Mouse (Mus musculus) skeletal muscle tissue, adult 2 months (tissue): ENCODE data around the gene Fbxl16.
A peak's percentile ranks its signal among the peaks of the same experiment; 100 is the strongest.

Experiments
- DNase-seq: peaks from one replicate; pipeline ENCODE4 v3.0.0-alpha.2; 2012; ENCODE audit warnings: low read depth, low spot score

Gene Fbxl16

GRCm38 (mm10) chr17:25808789-25809605 lies at the start of gene Fbxl16:
TSS of gene Fbxl16 (plus strand) at chr17:25809085.
- DNase-seq, result no peak

- no peak for DNase-seq
Measured at GRCm38 (mm10) chr17:25760148-25760547, 48.7 kb upstream of the Fbxl16 start.

- no peak for DNase-seq
Measured at GRCm38 (mm10) chr17:25761561-25761970, 47.3 kb upstream of the Fbxl16 start.

DNA sequence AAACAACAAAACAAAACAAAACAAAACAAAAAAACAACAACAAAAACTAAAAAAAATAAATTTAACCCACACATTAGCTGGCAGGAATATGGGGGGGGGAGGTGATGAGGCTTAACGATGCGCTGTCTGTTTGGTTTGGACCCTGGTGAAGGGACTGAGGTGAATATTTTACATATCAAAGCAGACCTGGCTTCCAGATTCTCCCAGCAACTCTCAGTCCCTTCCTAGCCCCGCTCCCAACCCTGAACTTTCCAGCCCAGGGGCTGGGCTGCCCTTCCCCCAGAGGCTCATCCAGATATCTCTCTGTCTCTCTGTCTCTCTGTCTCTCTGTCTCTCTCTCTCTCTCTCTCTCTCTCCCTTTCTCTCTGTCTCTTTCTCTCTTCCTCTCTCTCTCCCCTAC lies 46.3 kb upstream of the Fbxl16 start:
- no peak for DNase-seq

DNA sequence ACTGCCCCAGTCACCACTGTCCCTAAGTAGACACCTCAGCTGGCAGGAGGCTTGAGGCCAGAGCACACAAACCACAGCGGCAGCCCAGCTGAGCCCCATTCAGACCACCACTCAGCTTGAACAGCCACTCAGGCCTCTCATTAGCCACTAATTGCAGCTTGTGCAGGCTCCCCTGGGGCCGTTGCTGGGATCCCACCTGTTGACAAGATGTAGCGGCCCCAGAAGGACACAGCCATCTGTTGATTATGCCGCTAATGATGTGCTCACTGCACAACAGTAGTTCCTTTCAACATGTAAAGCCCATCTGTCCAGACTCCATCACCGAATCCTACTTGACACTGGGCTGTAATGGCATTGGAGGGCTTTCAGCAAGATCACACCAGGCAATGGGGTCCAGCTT lies 43.0 kb upstream of the Fbxl16 start:
- DNase-seq, result no peak

DNA sequence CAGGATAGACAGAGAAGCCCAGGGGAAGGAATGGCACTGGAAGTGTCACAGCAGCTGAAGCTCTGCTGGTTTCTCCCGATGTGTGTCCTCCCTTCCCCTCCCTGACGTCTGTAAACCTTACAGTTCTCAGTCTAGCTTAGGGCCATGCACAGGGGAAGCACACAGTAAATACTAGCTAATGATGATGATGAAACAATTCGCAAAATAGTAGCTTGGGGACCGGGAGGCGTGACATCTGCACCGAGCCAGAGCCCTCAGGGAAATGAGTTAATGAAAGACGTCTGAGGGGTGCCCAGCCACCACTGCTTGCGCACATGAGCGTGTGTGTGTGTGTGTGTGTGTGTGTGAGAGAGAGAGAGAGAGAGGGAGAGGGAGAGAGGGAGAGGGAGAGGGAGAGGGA lies 39.6 kb upstream of the Fbxl16 start:
- no peak for DNase-seq

- DNase-seq, result peak; percentile 97
Measured at GRCm38 (mm10) chr17:25773549-25774120, 35.2 kb upstream of the Fbxl16 start, which contains the start of gene Narfl. TSS of gene Narfl (plus strand) at chr17:25773776.

- no peak for DNase-seq
Measured at GRCm38 (mm10) chr17:25775318-25776062, 33.4 kb upstream of the Fbxl16 start.

DNA sequence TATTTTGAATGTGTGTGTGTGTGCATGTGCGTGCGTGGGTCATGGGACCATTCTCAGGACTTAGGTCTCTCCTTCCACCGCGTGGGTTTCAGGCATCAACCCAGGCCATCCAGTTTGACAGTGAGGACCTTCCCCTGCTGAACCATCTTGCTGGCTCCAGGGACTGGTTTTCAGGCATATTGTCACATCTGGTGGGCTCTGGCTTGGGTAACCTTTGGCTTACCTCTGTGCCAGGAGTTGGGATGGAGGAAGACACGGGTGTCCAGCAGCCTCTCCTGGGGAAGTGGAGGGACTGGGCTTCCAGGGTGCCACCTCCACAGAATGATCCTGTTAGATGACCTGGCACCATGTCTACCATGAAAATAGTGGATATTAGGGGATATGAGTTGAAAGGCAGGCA lies 30.9 kb upstream of the Fbxl16 start:
- DNase-seq, result no peak

GRCm38 (mm10) chr17:25781339-25781738 lies 27.5 kb upstream of the Fbxl16 start:
- DNase-seq, result no peak

- DNase-seq, result no peak
Measured at GRCm38 (mm10) chr17:25783086-25783485, 25.8 kb upstream of the Fbxl16 start.

- no peak for DNase-seq
Measured at GRCm38 (mm10) chr17:25783861-25784574, 24.9 kb upstream of the Fbxl16 start.

GRCm38 (mm10) chr17:25785281-25785745 lies 23.6 kb upstream of the Fbxl16 start, which contains the start of gene Haghl:
TSS of gene Haghl (minus strand) at chr17:25785673.
- peak; percentile 96 for DNase-seq

- DNase-seq, result no peak
Measured at GRCm38 (mm10) chr17:25786280-25786679, 22.6 kb upstream of the Fbxl16 start, which contains the start of gene Ccdc78. TSS of gene Ccdc78 (plus strand) at chr17:25786580.

GRCm38 (mm10) chr17:25786781-25787504 lies 21.9 kb upstream of the Fbxl16 start:
- no peak for DNase-seq

GRCm38 (mm10) chr17:25791320-25791842 lies 17.5 kb upstream of the Fbxl16 start:
- DNase-seq, result no peak

DNA sequence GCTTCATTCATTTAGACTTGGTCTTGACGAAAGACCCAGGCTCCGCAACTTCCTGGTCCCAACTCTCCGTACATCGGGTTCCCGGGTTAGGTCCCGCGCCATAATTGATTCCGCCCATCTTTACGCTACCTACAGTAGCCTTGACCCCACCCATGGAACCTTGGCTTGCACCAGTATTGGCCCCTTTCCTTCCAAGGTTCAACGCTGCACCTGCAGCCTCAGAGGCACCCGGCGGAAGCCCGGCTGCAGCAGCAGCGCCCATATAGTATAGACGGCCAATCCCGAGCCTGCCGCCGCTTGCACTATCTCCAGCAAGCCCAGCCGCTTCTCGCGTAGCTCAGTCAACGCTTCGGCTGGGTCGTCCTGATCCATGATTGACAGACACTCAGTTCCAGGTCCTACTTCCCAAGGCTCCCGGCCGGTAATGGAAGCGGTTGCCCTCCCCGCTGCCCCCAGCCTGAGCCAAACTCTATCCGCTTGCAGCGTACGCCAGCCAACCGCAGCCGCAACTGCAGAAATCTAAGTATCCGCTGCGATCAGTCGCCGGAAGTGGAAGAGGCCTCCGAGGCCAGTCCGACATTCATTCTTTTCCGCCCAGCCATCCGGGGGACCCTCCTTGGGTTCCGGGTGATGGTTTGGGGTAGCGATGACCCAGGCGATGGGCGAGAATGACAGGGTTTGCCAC lies 16.9 kb upstream of the Fbxl16 start:
- DNase-seq, result peak; percentile 60

DNA sequence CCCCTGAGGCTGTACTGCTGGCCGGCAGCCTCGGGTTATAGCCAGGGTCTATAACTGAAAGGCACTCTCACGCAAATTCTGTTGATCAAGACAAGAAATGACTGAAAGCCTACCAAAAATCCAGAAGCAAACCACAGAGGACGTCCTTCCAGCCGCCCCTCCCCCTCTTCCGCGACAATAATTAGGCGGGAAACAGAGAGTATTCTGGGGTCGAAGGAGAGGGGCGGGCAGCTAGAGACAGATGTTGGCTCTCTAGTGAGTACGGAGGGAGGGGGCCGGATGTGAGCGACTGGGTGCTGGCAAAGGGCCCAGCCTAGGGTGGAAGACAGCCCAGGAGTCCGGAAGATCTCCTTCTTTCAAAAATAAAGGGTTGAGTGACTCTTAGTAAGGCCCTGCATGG lies 16.3 kb upstream of the Fbxl16 start, which contains the start of gene Fam173a:
Gene Fam173a, minus strand, starts transcription at position 287 of the 400 bp plus-strand sequence.
- DNase-seq, result peak; percentile 66

DNA sequence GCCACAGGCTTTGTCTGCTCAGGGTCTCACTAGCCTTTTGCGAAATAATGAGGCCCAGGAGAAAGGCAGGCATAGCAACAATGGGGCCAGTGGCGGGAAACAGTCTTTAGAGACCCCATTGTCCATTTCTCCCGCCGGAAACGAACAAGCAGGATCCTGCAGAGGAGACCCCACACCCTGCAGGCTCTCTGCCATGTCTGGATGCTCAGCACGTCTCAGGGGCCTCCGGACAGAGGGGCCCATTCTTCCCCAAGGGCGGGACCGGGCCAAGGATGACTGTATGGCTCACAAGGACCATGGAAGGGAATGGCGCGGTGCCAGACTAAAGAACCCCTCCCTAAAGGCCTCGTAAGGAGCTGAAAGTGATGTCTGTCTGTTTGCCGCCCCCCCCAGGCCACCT lies 14.7 kb upstream of the Fbxl16 start:
- no peak for DNase-seq

DNA sequence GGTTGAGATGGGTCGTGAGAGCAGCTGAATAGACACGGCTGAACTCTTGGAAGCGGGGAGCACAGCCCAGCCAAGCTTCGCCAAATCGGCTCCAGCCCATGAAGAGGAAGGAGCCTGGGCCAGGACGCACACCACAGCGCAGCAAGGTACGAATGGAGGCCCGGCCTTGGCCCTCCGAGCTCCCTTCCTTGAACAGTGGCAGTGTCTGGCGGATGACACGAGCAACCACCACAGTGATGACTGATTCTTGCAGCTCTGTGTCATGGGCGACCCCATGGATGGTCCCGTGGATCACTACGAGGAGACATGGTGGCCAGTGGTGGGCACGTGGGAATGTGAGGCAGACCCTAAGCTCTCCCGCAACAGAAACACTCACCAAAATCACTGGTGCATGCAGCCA lies 13.9 kb upstream of the Fbxl16 start:
- DNase-seq, result no peak
